Mouse (Mus musculus) kidney, adult 8-10 months (tissue): ENCODE data around the gene Olfr787.

ENCODE experiments used
- DNase-seq, 2 experiments: peaks; one replicate each; pipeline ENCODE4 v3.0.0; 2022

Gene Olfr787

GRCm38 (mm10) chr10:129461562-129461961 is at the start of gene Olfr787:
TSS of gene Olfr787 (plus strand) at chr10:129461862.
- no peak for DNase-seq

DNA sequence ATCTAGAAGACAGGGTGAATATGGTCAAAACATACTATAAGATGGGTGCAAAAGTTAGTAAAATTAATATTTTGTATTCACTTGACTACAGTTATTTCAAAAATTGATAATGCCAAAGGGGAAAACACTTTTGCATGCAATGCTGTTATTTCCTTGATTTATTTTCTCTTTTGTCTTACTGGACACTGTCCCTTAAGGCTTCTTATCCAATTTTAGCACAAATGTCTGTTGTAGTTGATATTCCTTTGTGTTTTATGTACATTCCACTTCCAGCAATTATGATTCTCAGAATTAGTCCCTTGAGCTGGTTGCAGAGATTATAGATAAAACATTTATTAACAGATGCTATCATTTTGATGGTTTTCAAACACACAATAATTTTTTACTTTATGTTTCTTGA is 34.7 kb upstream of the Olfr787 start, which contains the start of gene Olfr786:
Gene Olfr786, plus strand, starts transcription at position 301 of the 400 bp plus-strand sequence.
- no peak for DNase-seq

DNA sequence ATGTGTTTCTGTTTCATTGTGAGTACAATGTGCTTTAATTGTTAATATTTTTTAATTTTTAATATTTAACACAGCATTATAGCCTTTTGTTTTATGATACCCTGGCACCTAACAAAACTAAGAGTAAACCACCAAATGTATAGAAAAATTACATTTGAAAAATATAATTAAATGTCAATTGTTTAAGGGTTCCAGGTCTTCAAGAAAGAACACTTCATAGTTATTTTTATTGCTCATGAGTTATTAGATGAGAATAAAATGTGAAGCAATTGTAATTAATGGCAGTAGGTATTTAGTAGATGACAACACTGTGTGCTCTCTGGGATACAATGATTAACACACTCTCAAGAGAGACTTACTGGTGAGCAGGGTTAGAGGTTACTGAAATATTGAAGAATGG is 9.0 kb downstream of the Olfr787 start, which contains the start of gene Olfr788:
Gene Olfr788, plus strand, starts transcription at position 301 of the 400 bp plus-strand sequence.
- no peak for DNase-seq

DNA sequence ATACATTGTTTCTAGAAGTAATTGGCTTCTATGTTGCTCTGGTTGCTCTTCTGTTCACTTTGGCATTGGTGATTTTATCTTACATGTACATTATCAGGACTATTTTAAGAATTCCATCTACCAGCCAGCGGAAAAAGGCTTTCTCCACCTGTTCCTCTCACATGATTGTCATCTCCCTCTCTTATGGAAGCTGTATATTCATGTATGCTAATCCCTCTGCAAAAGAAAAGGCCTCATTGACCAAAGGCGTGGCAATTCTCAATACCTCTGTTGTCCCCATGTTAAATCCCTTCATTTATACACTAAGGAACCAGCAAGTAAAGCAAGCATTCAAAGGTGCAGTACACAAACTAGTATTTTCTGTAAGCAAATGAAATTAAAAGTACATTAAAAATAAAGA is 11.6 kb downstream of the Olfr787 start:
- DNase-seq, result no peak

GRCm38 (mm10) chr10:129473723-129474122 is 12.1 kb downstream of the Olfr787 start:
- DNase-seq, result no peak

- DNase-seq, result no peak
Observed at GRCm38 (mm10) chr10:129484452-129484851, 22.8 kb downstream of the Olfr787 start, which contains the start of gene Olfr789. TSS of gene Olfr789 (plus strand) at chr10:129484752.

GRCm38 (mm10) chr10:129490101-129490500 is 28.4 kb downstream of the Olfr787 start:
- DNase-seq, result no peak

- DNase-seq, result no peak
Observed at GRCm38 (mm10) chr10:129498192-129498591, 36.5 kb downstream of the Olfr787 start, which contains the start of gene Olfr790. TSS of gene Olfr790 (plus strand) at chr10:129498492.
